ENCODE assay signal across 9 mouse cellular contexts in the genomic region with DNA sequence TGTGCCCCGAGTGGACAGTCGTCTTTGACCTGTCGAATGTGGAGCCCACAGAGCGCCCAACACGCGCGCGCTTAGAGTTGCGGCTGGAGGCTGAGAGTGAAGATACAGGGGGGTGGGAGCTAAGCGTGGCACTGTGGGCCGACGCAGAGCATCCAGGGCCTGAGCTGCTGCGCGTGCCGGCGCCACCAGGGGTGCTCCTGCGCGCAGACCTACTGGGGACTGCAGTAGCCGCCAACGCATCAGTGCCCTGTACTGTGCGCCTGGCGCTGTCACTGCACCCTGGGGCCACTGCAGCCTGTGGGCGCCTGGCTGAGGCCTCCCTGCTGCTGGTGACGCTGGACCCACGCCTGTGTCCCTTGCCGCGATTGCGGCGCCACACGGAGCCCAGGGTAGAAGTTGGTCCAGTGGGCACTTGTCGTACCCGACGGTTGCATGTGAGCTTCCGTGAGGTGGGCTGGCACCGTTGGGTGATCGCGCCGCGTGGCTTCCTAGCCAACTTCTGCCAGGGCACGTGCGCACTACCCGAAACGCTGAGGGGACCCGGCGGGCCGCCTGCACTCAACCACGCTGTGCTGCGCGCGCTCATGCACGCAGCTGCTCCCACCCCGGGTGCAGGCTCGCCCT. TPM values are rescaled to one million over a fixed set of nuclear protein-coding genes. Genes with fewer than 3 reads are reported as not detected.
DNase-seq lines count a peak whose midpoint lies in the region; ATAC-seq and TF ChIP-seq lines count a peak whose summit lies in the region.
"Had no signal": no experiment of that assay in that cellular context is flagged by ENCODE, and none has a peak within 500 bp of the region (broad histone marks: within the 10 kb centered on the region; RNA-seq: fewer than 3 reads in every experiment).

No protein-coding gene starts in this region.

- peaks cover 47% of the 10 kb centered on the region for H3K36me3 ChIP-seq in heart, embryonic 15.5 days
- H3K36me3 ChIP-seq in midbrain, embryonic 14.5 days (ENCODE audit: control insufficient read depth, insufficient read depth, low read length), result peaks cover 83% of the 10 kb centered on the region

- peak; percentile 73 for ATAC-seq in heart, embryonic 15.5 days (replicated peaks; ENCODE audit: insufficient number of reproducible peaks, insufficient read depth, low FRiP score, low read depth)
- ATAC-seq in midbrain, embryonic 14.5 days (ENCODE audit: low FRiP score, low TSS enrichment), result peak; percentile 74

- no peak overlapping the region for H3K4me3 ChIP-seq in cortical plate, adult 2 months (ENCODE audit: insufficient read depth, low read length)
- peak overlapping the region; percentile 15 for H3K4me3 ChIP-seq in heart, embryonic 15.5 days
- no peak overlapping the region for H3K4me3 ChIP-seq in midbrain, embryonic 14.5 days (replicated peaks; ENCODE audit: low read depth, low read length)

- no peak for TF ChIP-seq POLR2A in cortical plate, adult 2 months (IDR thresholded peaks at IDR 0.05; ENCODE audit: extremely low read depth, insufficient read depth, low read length)

- TF ChIP-seq CTCF in cortical plate, adult 2 months (IDR thresholded peaks at IDR 0.05; ENCODE audit: extremely low read depth, insufficient read depth, low read length), result 0 out of 2 replicates have a peak, but pooled peaks have one; percentile 6

- H3K27me3 ChIP-seq in heart, embryonic 15.5 days, result peaks cover 19% of the 10 kb centered on the region
- no peaks in the 10 kb centered on the region for H3K27me3 ChIP-seq in midbrain, embryonic 14.5 days (ENCODE audit: control insufficient read depth, insufficient read depth, low read length)

- peak overlapping the region; percentile 21; the same call in 1 of the 2 replicates for H3K9ac ChIP-seq in heart, embryonic 15.5 days
- H3K9ac ChIP-seq in midbrain, embryonic 14.5 days (replicated peaks; ENCODE audit: low read length), result 0 out of 2 replicates have a peak overlapping the region, but pooled peaks have one; percentile 12

- H3K4me2 ChIP-seq in heart, embryonic 15.5 days, result peak overlapping the region; percentile 53
- no peak overlapping the region; the same call in 1 of the 2 replicates for H3K4me2 ChIP-seq in midbrain, embryonic 14.5 days (ENCODE audit: low read length)

- no peaks in the 10 kb centered on the region for H3K9me3 ChIP-seq in heart, embryonic 15.5 days (replicated peaks)
- no peaks in the 10 kb centered on the region for H3K9me3 ChIP-seq in midbrain, embryonic 14.5 days (ENCODE audit: control insufficient read depth, low read length)

- WGBS in heart, embryonic 15.5 days, result 37% methylated on average over 53 of the region's 53 CpGs
- 23% methylated on average over 53 of the region's 53 CpGs for WGBS in midbrain, embryonic 14.5 days

- peak overlapping the region; percentile 20; the same call in 1 of the 2 replicates for H3K27ac ChIP-seq in cortical plate, adult 2 months (ENCODE audit: insufficient read depth, low read length)
- H3K27ac ChIP-seq in heart, embryonic 15.5 days, result no peak overlapping the region
- peak overlapping the region; percentile 26; the same call in 1 of the 2 replicates for H3K27ac ChIP-seq in midbrain, embryonic 14.5 days (replicated peaks; ENCODE audit: low read depth, low read length)

- DNase-seq in ovary, postnatal 36 days (ENCODE audit: low spot score), result peak; percentile 42
- no peak for DNase-seq in ovary, postnatal 10 days (ENCODE audit: low spot score)
- DNase-seq in left cerebral cortex, adult 8-10 months (ENCODE audit: low spot score in 2 of 2), result peak; percentile 60 to 76
- DNase-seq in midbrain, embryonic 14.5 days, result peak; percentile 82
- no peak for DNase-seq in T-cell, adult 2 months (ENCODE audit: low spot score)
- DNase-seq in gastrocnemius, postnatal 25 days, result no peak

- H3K4me1 ChIP-seq in cortical plate, adult 2 months (ENCODE audit: control insufficient read depth, insufficient read depth, low read length), result 0 out of 2 replicates have a peak, but pooled peaks cover 2% of the 10 kb centered on the region
- H3K4me1 ChIP-seq in heart, embryonic 15.5 days (replicated peaks), result peaks cover 23% of the 10 kb centered on the region
- peaks cover 15% of the 10 kb centered on the region; the same call in 1 of the 2 replicates for H3K4me1 ChIP-seq in midbrain, embryonic 14.5 days (ENCODE audit: control insufficient read depth, insufficient read depth, low read length)

RNA-seq across cellular contexts. Expression of a gene that starts 1.2 kb away (rescaled TPM):
- 41.4 and 42.7 TPM in 2 replicates for polyA plus RNA-seq in cortical plate, adult 2 months (2012; rRNA removed)
- 0.31 and 1.4 TPM in 2 replicates for polyA plus RNA-seq in heart, embryonic 15.5 days (2015; fragmentation: Nextera tagmentation; extraction: Ambion mirVana)
- total RNA-seq in left cerebral cortex, adult 8-10 months (2022), result 10 to 100 TPM in 2 of 4 experiments, 1 to 10 TPM in 2; 4.2 to 13.4 (median 7.4) TPM
- not detected in 2 replicates for polyA plus RNA-seq in midbrain, embryonic 14.5 days (2014; fragmentation: Nextera tagmentation; extraction: Ambion mirVana)
- 1 to 10 TPM in 1 of 2 experiments, under 1 TPM in 1; 0.72 to 2.5 TPM for total RNA-seq in gastrocnemius, postnatal 25 days (2021)
- total RNA-seq: neutrophil, adult 5-6 weeks had no signal

RNA-seq across cellular contexts. Expression of a gene that starts 15.3 kb away (rescaled TPM):
- 79.8 and 84.8 TPM in 2 replicates for polyA plus RNA-seq in cortical plate, adult 2 months (2012; rRNA removed)
- polyA plus RNA-seq in heart, embryonic 15.5 days (2015; fragmentation: Nextera tagmentation; extraction: Ambion mirVana), result 1.3 and 2.3 TPM in 2 replicates
- 10 to 100 TPM; 83.6 to 94.5 (median 88.4) TPM for total RNA-seq in left cerebral cortex, adult 8-10 months (2022)
- 38.8 and 42.9 TPM in 2 replicates for polyA plus RNA-seq in midbrain, embryonic 14.5 days (2014; fragmentation: Nextera tagmentation; extraction: Ambion mirVana)
- 10 to 100 TPM; 13.8 to 15.8 TPM for total RNA-seq in gastrocnemius, postnatal 25 days (2021)
- total RNA-seq: neutrophil, adult 5-6 weeks had no signal

RNA-seq across cellular contexts. Expression of a gene that starts 22.2 kb away (rescaled TPM):
- polyA plus RNA-seq in cortical plate, adult 2 months (2012; rRNA removed), result 23.8 TPM in 2 replicates
- 10.5 and 13.4 TPM in 2 replicates for polyA plus RNA-seq in heart, embryonic 15.5 days (2015; fragmentation: Nextera tagmentation; extraction: Ambion mirVana)
- 10 to 100 TPM; 55.1 to 60.8 (median 59.2) TPM for total RNA-seq in left cerebral cortex, adult 8-10 months (2022)
- 16.9 and 18.4 TPM in 2 replicates for polyA plus RNA-seq in midbrain, embryonic 14.5 days (2014; fragmentation: Nextera tagmentation; extraction: Ambion mirVana)
- total RNA-seq in gastrocnemius, postnatal 25 days (2021), result 10 to 100 TPM; 28.9 to 29.5 TPM

RNA-seq across cellular contexts. Expression of a gene that starts 28.5 kb away (rescaled TPM):
- polyA plus RNA-seq in cortical plate, adult 2 months (2012; rRNA removed), result 232 and 238 TPM in 2 replicates
- 241 and 335 TPM in 2 replicates for polyA plus RNA-seq in heart, embryonic 15.5 days (2015; fragmentation: Nextera tagmentation; extraction: Ambion mirVana)
- 100 to 1,000 TPM; 123 to 154 (median 139) TPM for total RNA-seq in left cerebral cortex, adult 8-10 months (2022)
- polyA plus RNA-seq in midbrain, embryonic 14.5 days (2014; fragmentation: Nextera tagmentation; extraction: Ambion mirVana), result 274 and 309 TPM in 2 replicates
- 100 to 1,000 TPM; 113 to 119 TPM for total RNA-seq in gastrocnemius, postnatal 25 days (2021)

RNA-seq across cellular contexts. Expression of a gene that starts 28.6 kb away (rescaled TPM):
- 48.4 and 52.2 TPM in 2 replicates for polyA plus RNA-seq in cortical plate, adult 2 months (2012; rRNA removed)
- polyA plus RNA-seq in heart, embryonic 15.5 days (2015; fragmentation: Nextera tagmentation; extraction: Ambion mirVana), result 25.2 and 33.6 TPM in 2 replicates
- total RNA-seq in left cerebral cortex, adult 8-10 months (2022), result 10 to 100 TPM; 47.5 to 55.7 (median 51.8) TPM
- polyA plus RNA-seq in midbrain, embryonic 14.5 days (2014; fragmentation: Nextera tagmentation; extraction: Ambion mirVana), result 44.8 and 48.8 TPM in 2 replicates
- total RNA-seq in gastrocnemius, postnatal 25 days (2021), result 10 to 100 TPM; 26.9 to 30.7 TPM

Comparison
In these comparisons a context has a peak if more than half of its experiments do, and no peak if none do; other contexts are left out.
1. DNase-seq: peak in ovary, postnatal 36 days (single experiment), left cerebral cortex, adult 8-10 months (2 of 2) and midbrain, embryonic 14.5 days (single experiment); none in ovary, postnatal 10 days (single experiment), T-cell, adult 2 months (single experiment) and gastrocnemius, postnatal 25 days (single experiment).
2. RNA of a gene that starts 1.2 kb away (polyA plus RNA-seq): 41.4 to 42.7 TPM in cortical plate, adult 2 months; 0.31 to 1.4 TPM in heart, embryonic 15.5 days and not detected in midbrain, embryonic 14.5 days; every median in the first group is over 10 times any median in the second.
3. RNA of a gene that starts 15.3 kb away (polyA plus RNA-seq): 79.8 to 84.8 TPM in cortical plate, adult 2 months and 38.8 to 42.9 TPM in midbrain, embryonic 14.5 days; 1.3 to 2.3 TPM in heart, embryonic 15.5 days; every median in the first group is over 10 times any median in the second.